Mouse (Mus musculus) lung, postnatal 0 days (tissue): ENCODE data around the gene Rab28. TPM values are rescaled to one million over a fixed set of nuclear protein-coding genes. Genes with fewer than 3 reads are reported as not detected.

Source experiments
- ATAC-seq: fragments of 200-750 bp; cut with Nextera tagmentation; 2 replicates; pipeline ENCODE4 v1.8.0; 2017; ENCODE audit warnings: moderate library complexity
- DNase-seq: peaks from one replicate; pipeline ENCODE4 v3.0.0-alpha.2; 2016; ENCODE audit warnings: low spot score
- H3K27ac ChIP-seq: fragments of 300-500 bp; sonication (generic); 2 replicates; pipeline ENCODE4 v1.5.1; 2014; ENCODE audit warnings: antibody characterized with exemption, mild to moderate bottlenecking, low read length, mixed read lengths
- H3K27me3 ChIP-seq: fragments of 300-500 bp; sonication (generic); replicated peaks from 2 replicates; pipeline ENCODE4 v1.6.1; 2014; ENCODE audit warnings: low read length, mixed read lengths; ENCODE audit not compliant: insufficient read depth
- H3K36me3 ChIP-seq: fragments of 300-500 bp; sonication (generic); 2 replicates; pipeline ENCODE4 v1.6.1; 2014; ENCODE audit warnings: low read length, mixed read lengths; ENCODE audit not compliant: insufficient read depth
- H3K4me1 ChIP-seq: fragments of 300-500 bp; sonication (generic); 2 replicates; pipeline ENCODE4 v1.6.1; 2014; ENCODE audit warnings: antibody characterized with exemption, low read depth, low read length, mixed read lengths; ENCODE audit not compliant: insufficient read depth
- H3K4me2 ChIP-seq: fragments of 300-500 bp; sonication (generic); replicated peaks from 2 replicates; pipeline ENCODE4 v1.6.1; 2014; ENCODE audit warnings: low read depth, mild to moderate bottlenecking, low read length, moderate library complexity, mixed read lengths
- H3K4me3 ChIP-seq: fragments of 300-500 bp; sonication (generic); 2 replicates; pipeline ENCODE4 v1.5.1; 2014; ENCODE audit warnings: low read depth, low read length
- H3K9ac ChIP-seq: fragments of 300-500 bp; sonication (generic); replicated peaks from 2 replicates; pipeline ENCODE4 v1.6.1; 2014; ENCODE audit warnings: low read depth, mild to moderate bottlenecking
- H3K9me3 ChIP-seq: fragments of 300-500 bp; sonication (generic); 2 replicates; pipeline ENCODE4 v1.6.1; 2016; ENCODE audit warnings: low read length, mixed read lengths
- CTCF ChIP-seq: IDR thresholded peaks from 2 replicates; pipeline ENCODE4 v1.5.1; 2016; ENCODE audit warnings: antibody characterized with exemption, mild to moderate bottlenecking
- EP300 ChIP-seq: IDR thresholded peaks from 2 replicates; pipeline ENCODE4 v1.6.1; 2016; ENCODE audit warnings: antibody characterized with exemption, mild to moderate bottlenecking, control low read depth
- WGBS: fragments of 180-500 bp; shearing (Covaris S2); extraction: QIAGEN DNeasy Blood & Tissue Kit; methylation state at CpG from one replicate; pipeline ENCODE4 v1.1.7; 2014; 5-methylcytosine and 5-hydroxymethylcytosine counted together
- polyA plus RNA-seq: library from polyadenylated mRNA; unstranded; fragments of >200 nt; fragmentation: Nextera tagmentation; extraction: Ambion mirVana; gene quantifications from 2 replicates; pipeline ENCODE4 v1.2.1, GENCODE M21; 2015

The Rab28 gene
- 53.7 and 58.5 TPM in 2 replicates for polyA plus RNA-seq

DNA sequence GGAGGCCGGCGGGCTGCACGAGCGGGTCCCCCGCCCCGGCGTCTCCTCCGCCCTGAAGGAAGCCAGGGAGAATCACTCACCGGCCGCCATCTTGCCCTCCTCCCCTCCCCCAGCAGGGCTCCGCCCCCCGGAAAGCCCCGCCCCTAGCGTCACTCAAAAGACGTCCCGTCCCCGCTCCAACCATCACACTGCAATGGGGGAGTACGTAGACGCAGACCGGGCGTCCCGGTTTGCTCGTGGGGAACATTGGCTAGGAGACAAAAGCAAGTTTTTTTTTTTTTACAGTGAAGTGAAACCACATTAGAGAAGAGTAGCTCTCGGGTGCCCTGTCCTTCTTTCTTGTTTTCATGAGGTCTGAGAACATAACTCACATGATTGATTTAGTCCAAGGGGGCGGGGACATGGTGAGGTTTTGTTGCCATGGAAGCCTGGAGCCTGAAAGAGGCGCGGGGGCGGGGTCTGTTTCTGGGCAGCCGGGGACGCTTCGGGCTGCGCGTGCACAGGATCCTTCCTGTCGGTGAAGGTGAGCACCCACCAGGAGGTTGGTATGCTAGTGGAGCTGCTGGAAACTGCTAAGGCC lies at the start of gene Rab28:
Gene Rab28, minus strand, starts transcription at position 107 of the 580 bp plus-strand sequence.
- Histone ChIP-seq H3K4me1 (0 out of 2 replicates have a peak, but pooled peaks cover 4% of the 10 kb centered on the region), H3K4me3 (peak within 1 kb of the TSS; percentile 91), H3K27me3 (no peaks in the 10 kb centered on the region), H3K36me3 (no peaks in the 10 kb centered on the region), H3K9me3 (no peaks in the 10 kb centered on the region), H3K9ac (peak within 1 kb of the TSS; percentile 73), H3K27ac (peak within 1 kb of the TSS; percentile 90), H3K4me2 (peak within 1 kb of the TSS; percentile 98)
- peak; percentile 98 for ATAC-seq
- TF ChIP-seq CTCF (no peak), EP300 (peak; percentile 77)
- under 1% methylated on average over 29 of the region's 34 CpGs for WGBS
- DNase-seq = peak; percentile 99

DNA sequence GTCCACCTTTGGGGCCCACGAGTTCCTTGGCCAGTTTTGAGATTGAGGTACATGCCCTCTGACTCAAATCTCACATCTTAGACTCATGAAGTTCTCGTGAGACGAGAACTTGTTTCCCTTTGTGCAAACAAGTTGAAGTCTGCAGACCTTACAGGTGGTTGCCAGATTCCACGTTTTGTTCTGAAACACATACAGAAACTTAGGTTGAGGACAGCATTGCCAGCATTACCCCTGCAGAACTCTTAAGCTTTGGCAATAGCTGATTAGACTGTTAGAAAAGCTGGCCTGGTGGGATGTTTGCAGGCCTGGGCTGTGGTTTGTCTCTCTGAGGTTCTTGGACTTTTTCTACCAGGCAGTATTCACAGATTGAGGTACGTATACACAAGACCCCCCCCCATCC lies 49.4 kb upstream of the Rab28 start:
- no peak for DNase-seq
- Histone ChIP-seq H3K9ac (no peak overlapping the region), H3K27ac (no peak overlapping the region), H3K4me2 (no peak overlapping the region), H3K4me3 (no peak overlapping the region), H3K4me1 (0 out of 2 replicates have a peak, but pooled peaks cover 2% of the 10 kb centered on the region), H3K9me3 (no peaks in the 10 kb centered on the region), H3K36me3 (no peaks in the 10 kb centered on the region), H3K27me3 (peaks cover 68% of the 10 kb centered on the region)
- ATAC-seq = no peak
- WGBS = 8% methylated on average over 5 of the region's 5 CpGs
- TF ChIP-seq CTCF = no peak
- no peak for TF ChIP-seq EP300

DNA sequence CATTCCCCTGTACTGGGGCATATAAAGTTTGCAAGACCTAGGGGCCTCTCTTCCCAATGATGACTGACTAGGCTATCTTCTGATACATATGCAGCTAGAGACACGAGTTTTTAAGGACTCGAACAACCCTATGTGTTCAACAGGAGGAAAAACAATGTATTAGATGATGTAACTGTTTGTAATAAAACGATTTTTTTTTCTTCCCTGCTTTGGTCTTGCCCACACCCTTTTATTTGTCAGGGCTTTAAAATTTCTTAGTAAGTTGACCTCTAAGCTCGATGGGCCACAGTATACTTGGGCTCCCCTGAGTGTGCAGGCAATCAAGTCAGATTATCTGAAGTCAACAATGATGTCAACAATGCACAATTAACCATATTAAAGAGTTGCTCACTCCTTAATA lies 48.4 kb upstream of the Rab28 start:
- H3K27me3 ChIP-seq = peaks cover 65% of the 10 kb centered on the region

DNA sequence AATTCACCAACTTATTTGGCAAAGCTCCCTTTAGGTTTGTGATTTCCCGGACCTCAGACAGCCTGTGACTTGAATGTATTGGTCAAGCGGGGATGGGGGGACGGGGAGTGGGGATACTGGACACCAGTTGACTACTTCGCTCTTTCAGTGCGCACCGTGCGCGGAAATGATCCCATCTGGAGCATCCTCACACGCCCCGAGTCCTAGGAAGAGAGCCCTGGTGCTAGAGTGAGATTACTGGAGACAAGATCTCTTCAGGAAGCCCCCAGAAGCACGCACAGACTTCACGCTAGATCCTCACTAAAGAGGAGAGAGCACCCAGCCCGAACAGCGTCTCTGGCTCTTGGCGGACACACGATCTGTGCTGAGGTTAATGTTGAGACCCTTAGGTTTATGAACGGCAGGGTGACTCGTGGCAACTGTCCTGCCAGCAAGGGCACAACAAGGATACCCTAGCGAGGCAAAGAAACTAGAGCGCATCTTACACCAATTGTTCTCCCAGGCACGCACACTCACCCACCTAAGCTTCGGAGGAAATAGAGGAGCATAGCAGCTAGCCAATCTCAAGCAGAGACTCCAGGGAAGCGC lies 47.5 kb upstream of the Rab28 start:
- Histone ChIP-seq H3K9me3 (no peaks in the 10 kb centered on the region), H3K4me3 (no peak overlapping the region), H3K36me3 (no peaks in the 10 kb centered on the region), H3K4me2 (no peak overlapping the region), H3K27ac (no peak overlapping the region), H3K27me3 (peaks cover 59% of the 10 kb centered on the region), H3K4me1 (no peaks in the 10 kb centered on the region), H3K9ac (no peak overlapping the region)
- no peak for DNase-seq
- no peak for ATAC-seq
- TF ChIP-seq CTCF (no peak), EP300 (no peak)
- 1% methylated on average over 23 of the region's 23 CpGs for WGBS

More for the DNA sequence above, 48.4 kb upstream of the Rab28 start:
- Histone ChIP-seq H3K27ac (no peak overlapping the region), H3K9me3 (no peaks in the 10 kb centered on the region), H3K4me3 (no peak overlapping the region), H3K36me3 (no peaks in the 10 kb centered on the region), H3K4me1 (no peaks in the 10 kb centered on the region), H3K9ac (no peak overlapping the region), H3K4me2 (no peak overlapping the region)
- TF ChIP-seq CTCF (no peak), EP300 (no peak)
- DNase-seq (no peak), ATAC-seq (no peak)
- WGBS = 3% methylated on average over 4 of the region's 4 CpGs

DNA sequence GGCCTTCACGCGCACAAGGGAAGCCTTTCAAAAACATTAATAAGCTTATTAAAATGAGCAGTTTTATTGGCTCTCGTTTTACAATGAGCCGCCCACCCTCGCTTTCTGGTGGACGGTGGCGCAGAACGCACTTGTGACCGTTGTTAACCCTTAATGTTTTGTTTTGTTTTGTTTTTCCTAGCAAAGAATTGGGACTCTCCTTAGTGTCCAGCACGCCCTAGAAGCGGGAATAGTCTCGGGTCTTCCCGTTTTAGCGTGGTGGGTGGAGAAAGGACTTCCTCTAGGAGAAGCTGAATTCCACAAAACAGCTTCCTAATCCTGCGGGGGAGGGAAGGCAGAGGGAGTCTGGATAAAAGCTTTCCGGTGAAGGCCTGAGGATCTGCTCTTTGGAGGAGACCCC lies 46.9 kb upstream of the Rab28 start:
- Histone ChIP-seq H3K4me2 (peak overlapping the region; percentile 25), H3K27me3 (peaks cover 52% of the 10 kb centered on the region), H3K4me1 (no peaks in the 10 kb centered on the region), H3K9me3 (no peaks in the 10 kb centered on the region), H3K4me3 (peak overlapping the region; percentile 21; the same call in 1 of the 2 replicates), H3K9ac (no peak overlapping the region), H3K27ac (no peak overlapping the region), H3K36me3 (no peaks in the 10 kb centered on the region)
- DNase-seq = no peak
- ATAC-seq = no peak
- WGBS = 1% methylated on average over 16 of the region's 16 CpGs
- TF ChIP-seq CTCF (no peak), EP300 (no peak)

DNA sequence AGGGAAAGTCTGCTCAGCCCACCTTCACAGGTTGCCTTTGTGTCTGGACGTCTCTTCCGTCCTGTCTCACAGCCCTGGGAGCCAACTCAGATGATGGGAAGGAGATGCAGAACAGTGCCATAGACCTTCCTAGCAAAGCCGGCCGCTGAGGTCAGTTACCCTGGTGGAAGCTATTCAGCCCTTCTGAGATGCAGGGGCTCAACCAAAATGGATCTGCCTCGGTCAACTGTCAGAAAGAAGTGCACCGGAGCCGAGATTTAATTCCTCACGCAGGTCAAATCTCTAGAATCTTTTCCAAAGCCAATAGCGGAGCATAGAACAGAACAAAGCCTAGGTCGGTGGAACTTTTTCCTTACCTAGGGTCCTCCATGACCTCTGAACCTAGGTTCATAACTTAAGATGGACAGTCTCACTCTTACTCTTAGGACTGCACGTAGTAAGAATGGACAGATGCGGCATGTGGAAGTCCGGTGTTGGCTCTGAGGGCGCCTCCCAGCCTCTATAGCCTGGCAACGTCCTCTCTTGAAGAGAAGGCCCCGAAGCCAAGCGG lies 46.3 kb upstream of the Rab28 start:
- Histone ChIP-seq H3K9me3 (no peaks in the 10 kb centered on the region), H3K4me1 (no peaks in the 10 kb centered on the region), H3K36me3 (no peaks in the 10 kb centered on the region), H3K4me2 (peak overlapping the region; percentile 25; the same call in 1 of the 2 replicates), H3K27ac (no peak overlapping the region), H3K4me3 (no peak overlapping the region), H3K9ac (no peak overlapping the region), H3K27me3 (peaks cover 49% of the 10 kb centered on the region)
- TF ChIP-seq EP300 (no peak), CTCF (no peak)
- under 1% methylated on average over 17 of the region's 17 CpGs for WGBS
- ATAC-seq = no peak
- no peak for DNase-seq
